Mouse (Mus musculus) liver, adult (tissue): Measurements from ENCODE around the gene Ggnbp2.

Experiments
- GATA4 ChIP-seq: IDR thresholded peaks from 2 replicates; pipeline ENCODE4 v1.6.1; 2014; ENCODE audit warnings: mild to moderate bottlenecking, low read length; ENCODE audit not compliant: insufficient replicate concordance

Gene Ggnbp2

GRCm38 (mm10) chr11:84813724-84814510 lies 56.7 kb downstream of the Ggnbp2 start:
- no peak for TF ChIP-seq GATA4

GRCm38 (mm10) chr11:84804373-84804772 lies 66.2 kb downstream of the Ggnbp2 start:
- no peak for TF ChIP-seq GATA4

- no peak for TF ChIP-seq GATA4
Observed at GRCm38 (mm10) chr11:84797627-84798353, 72.8 kb downstream of the Ggnbp2 start.

GRCm38 (mm10) chr11:84797026-84797425 lies 73.6 kb downstream of the Ggnbp2 start:
- TF ChIP-seq GATA4: no peak

- no peak for TF ChIP-seq GATA4
Observed at GRCm38 (mm10) chr11:84794496-84795113, 76.0 kb downstream of the Ggnbp2 start.

GRCm38 (mm10) chr11:84793545-84793944 lies 77.1 kb downstream of the Ggnbp2 start:
- TF ChIP-seq GATA4: no peak

- no peak for TF ChIP-seq GATA4
Observed at GRCm38 (mm10) chr11:84790383-84790782, 80.2 kb downstream of the Ggnbp2 start.
